Mouse (Mus musculus): ENCODE measurements around the gene Arhgef17. TPM values are rescaled to one million over a fixed set of nuclear protein-coding genes. Genes with fewer than 3 reads are reported as not detected.
A peak's percentile ranks its signal among the peaks of the same experiment; 100 is the strongest.

Arhgef17 gene
- 6.7 and 8.2 TPM in 2 replicates for polyA plus RNA-seq (2016; fragmentation: Nextera tagmentation; extraction: Ambion mirVana)

- H3K27me3 ChIP-seq (ENCODE audit: insufficient read depth, poor library complexity, severe bottlenecking), result peaks cover 9% of the 10 kb centered on the region
- peaks cover 9% of the 10 kb centered on the region for H3K36me3 ChIP-seq
- peaks cover 61% of the 10 kb centered on the region for H3K4me1 ChIP-seq (replicated peaks)
- under 1% methylated on average over 35 of the region's 35 CpGs for WGBS
- H3K27ac ChIP-seq, result peak within 1 kb of the TSS; percentile 99
- peak within 1 kb of the TSS; percentile 85 for H3K4me3 ChIP-seq
- H3K9me3 ChIP-seq, result no peaks in the 10 kb centered on the region
- peak; percentile 93 for DNase-seq (ENCODE audit: low spot score)
Observed at GRCm38 (mm10) chr7:100931926-100932480, at the start of gene Arhgef17. Gene Arhgef17, minus strand, starts transcription at chr7:100932107.

GRCm38 (mm10) chr7:100979175-100979574, 47.3 kb upstream of the Arhgef17 start:
- no peak overlapping the region for H3K27ac ChIP-seq
- H3K27me3 ChIP-seq (ENCODE audit: insufficient read depth, poor library complexity, severe bottlenecking), result peaks cover 27% of the 10 kb centered on the region
- 76% methylated on average over 2 of the region's 2 CpGs for WGBS
- DNase-seq (ENCODE audit: low spot score), result no peak
- H3K4me1 ChIP-seq (replicated peaks), result peaks cover 9% of the 10 kb centered on the region
- no peaks in the 10 kb centered on the region for H3K36me3 ChIP-seq
- H3K9me3 ChIP-seq, result no peaks in the 10 kb centered on the region
- H3K4me3 ChIP-seq, result no peak overlapping the region

- H3K27ac ChIP-seq, result no peak overlapping the region
- no peak for DNase-seq (ENCODE audit: low spot score)
- WGBS, result 85% methylated on average over 5 of the region's 5 CpGs
Observed at GRCm38 (mm10) chr7:100978171-100978570, 46.3 kb upstream of the Arhgef17 start.

GRCm38 (mm10) chr7:100974135-100974903, 42.4 kb upstream of the Arhgef17 start, which contains the start of gene P2ry6:
Gene P2ry6, minus strand, starts transcription at chr7:100974649.
- 4% methylated on average over 36 of the region's 36 CpGs for WGBS
- Histone ChIP-seq H3K27me3 (ENCODE audit: insufficient read depth, poor library complexity, severe bottlenecking) (peaks cover 64% of the 10 kb centered on the region), H3K9me3 (no peaks in the 10 kb centered on the region), H3K36me3 (no peaks in the 10 kb centered on the region), H3K27ac (peak within 1 kb of the TSS; percentile 50), H3K4me1 (replicated peaks) (peaks cover 16% of the 10 kb centered on the region), H3K4me3 (peak within 1 kb of the TSS; percentile 48)
- no peak for DNase-seq (ENCODE audit: low spot score)

More at GRCm38 (mm10) chr7:100978171-100978570, 46.3 kb upstream of the Arhgef17 start:
- Histone ChIP-seq H3K9me3 (no peaks in the 10 kb centered on the region), H3K4me1 (replicated peaks) (peaks cover 12% of the 10 kb centered on the region), H3K4me3 (no peak overlapping the region), H3K36me3 (no peaks in the 10 kb centered on the region), H3K27me3 (ENCODE audit: insufficient read depth, poor library complexity, severe bottlenecking) (peaks cover 37% of the 10 kb centered on the region)

- DNase-seq (ENCODE audit: low spot score), result no peak
- 44% methylated on average over 3 of the region's 3 CpGs for WGBS
- no peak overlapping the region for H3K4me3 ChIP-seq
- no peak overlapping the region for H3K27ac ChIP-seq
- H3K9me3 ChIP-seq, result no peaks in the 10 kb centered on the region
- H3K36me3 ChIP-seq, result no peaks in the 10 kb centered on the region
- peaks cover 59% of the 10 kb centered on the region for H3K27me3 ChIP-seq (ENCODE audit: insufficient read depth, poor library complexity, severe bottlenecking)
- peaks cover 16% of the 10 kb centered on the region for H3K4me1 ChIP-seq (replicated peaks)
Observed at GRCm38 (mm10) chr7:100972875-100973274, 41.0 kb upstream of the Arhgef17 start.

GRCm38 (mm10) chr7:100968874-100969659, 37.2 kb upstream of the Arhgef17 start:
- H3K27me3 ChIP-seq (ENCODE audit: insufficient read depth, poor library complexity, severe bottlenecking), result peaks cover 39% of the 10 kb centered on the region
- WGBS, result 75% methylated on average over 10 of the region's 10 CpGs
- peaks cover 10% of the 10 kb centered on the region for H3K4me1 ChIP-seq (replicated peaks)
- no peak overlapping the region for H3K4me3 ChIP-seq
- DNase-seq (ENCODE audit: low spot score), result no peak
- no peaks in the 10 kb centered on the region for H3K9me3 ChIP-seq
- H3K27ac ChIP-seq, result no peak overlapping the region
- no peaks in the 10 kb centered on the region for H3K36me3 ChIP-seq

- 84% methylated on average over 6 of the region's 6 CpGs for WGBS
- H3K9me3 ChIP-seq, result no peaks in the 10 kb centered on the region
- peaks cover 32% of the 10 kb centered on the region for H3K27me3 ChIP-seq (ENCODE audit: insufficient read depth, poor library complexity, severe bottlenecking)
Observed at GRCm38 (mm10) chr7:100968376-100968775, 36.5 kb upstream of the Arhgef17 start.

GRCm38 (mm10) chr7:100967850-100968249, 35.9 kb upstream of the Arhgef17 start:
- WGBS, result 82% methylated on average over 9 of the region's 9 CpGs
- Histone ChIP-seq H3K27me3 (ENCODE audit: insufficient read depth, poor library complexity, severe bottlenecking) (peaks cover 26% of the 10 kb centered on the region), H3K4me1 (replicated peaks) (peaks cover 11% of the 10 kb centered on the region; the same call in 1 of the 2 replicates), H3K27ac (no peak overlapping the region), H3K9me3 (no peaks in the 10 kb centered on the region), H3K4me3 (no peak overlapping the region), H3K36me3 (no peaks in the 10 kb centered on the region)
- no peak for DNase-seq (ENCODE audit: low spot score)

More at GRCm38 (mm10) chr7:100968376-100968775, 36.5 kb upstream of the Arhgef17 start:
- H3K36me3 ChIP-seq, result no peaks in the 10 kb centered on the region
- H3K27ac ChIP-seq, result no peak overlapping the region
- no peak overlapping the region for H3K4me3 ChIP-seq
- peaks cover 11% of the 10 kb centered on the region; the same call in 1 of the 2 replicates for H3K4me1 ChIP-seq (replicated peaks)
- no peak for DNase-seq (ENCODE audit: low spot score)

- H3K27me3 ChIP-seq (ENCODE audit: insufficient read depth, poor library complexity, severe bottlenecking), result peaks cover 11% of the 10 kb centered on the region
- WGBS, result 84% methylated on average over 7 of the region's 7 CpGs
- no peak overlapping the region for H3K27ac ChIP-seq
- no peak overlapping the region for H3K4me3 ChIP-seq
- no peaks in the 10 kb centered on the region for H3K9me3 ChIP-seq
- peaks cover 11% of the 10 kb centered on the region; the same call in 1 of the 2 replicates for H3K4me1 ChIP-seq (replicated peaks)
- no peak for DNase-seq (ENCODE audit: low spot score)
- no peaks in the 10 kb centered on the region for H3K36me3 ChIP-seq
Observed at GRCm38 (mm10) chr7:100966014-100966413, 34.1 kb upstream of the Arhgef17 start.

GRCm38 (mm10) chr7:100965079-100965478, 33.2 kb upstream of the Arhgef17 start:
- 26% methylated on average over 4 of the region's 4 CpGs for WGBS
- DNase-seq (ENCODE audit: low spot score), result no peak
- Histone ChIP-seq H3K36me3 (no peaks in the 10 kb centered on the region), H3K27me3 (ENCODE audit: insufficient read depth, poor library complexity, severe bottlenecking) (peaks cover 7% of the 10 kb centered on the region), H3K4me1 (replicated peaks) (peaks cover 11% of the 10 kb centered on the region; the same call in 1 of the 2 replicates), H3K9me3 (no peaks in the 10 kb centered on the region), H3K4me3 (no peak overlapping the region), H3K27ac (no peak overlapping the region)

- H3K36me3 ChIP-seq, result no peaks in the 10 kb centered on the region
- no peak overlapping the region for H3K4me3 ChIP-seq
- no peak overlapping the region for H3K27ac ChIP-seq
- no peaks in the 10 kb centered on the region for H3K27me3 ChIP-seq (ENCODE audit: insufficient read depth, poor library complexity, severe bottlenecking)
- WGBS, result 87% methylated on average over 6 of the region's 6 CpGs
- H3K9me3 ChIP-seq, result no peaks in the 10 kb centered on the region
- DNase-seq (ENCODE audit: low spot score), result no peak
- 0 out of 2 replicates have a peak, but pooled peaks cover 7% of the 10 kb centered on the region for H3K4me1 ChIP-seq (replicated peaks)
Observed at GRCm38 (mm10) chr7:100964242-100964641, 32.3 kb upstream of the Arhgef17 start.

GRCm38 (mm10) chr7:100963381-100963780, 31.5 kb upstream of the Arhgef17 start:
- WGBS, result 76% methylated on average over 8 of the region's 8 CpGs
- Histone ChIP-seq H3K27me3 (ENCODE audit: insufficient read depth, poor library complexity, severe bottlenecking) (no peaks in the 10 kb centered on the region), H3K4me3 (no peak overlapping the region), H3K9me3 (0 out of 2 replicates have a peak, but pooled peaks cover 2% of the 10 kb centered on the region), H3K27ac (no peak overlapping the region), H3K36me3 (no peaks in the 10 kb centered on the region), H3K4me1 (replicated peaks) (0 out of 2 replicates have a peak, but pooled peaks cover 7% of the 10 kb centered on the region)
- DNase-seq (ENCODE audit: low spot score), result no peak

Data from hindbrain, embryonic 10.5 days (tissue).